Mouse (Mus musculus): ENCODE measurements around the gene Oser1.

- TF ChIP-seq POLR2A (IDR thresholded peaks at IDR 0.05; ENCODE audit: insufficient read depth, low read depth, low read length) (no peak), EP300 (IDR thresholded peaks at IDR 0.05; ENCODE audit: insufficient read depth, low read depth, low read length) (no peak)
Measured at GRCm38 (mm10) chr2:163453378-163453777, 28.9 kb upstream of the Oser1 start.

Data from heart, adult 2 months (tissue).